Mouse (Mus musculus): ENCODE results near the gene Abca8b.
"Not testable (repeated sequence)": the region's sequence is repeated elsewhere in the genome, so short reads cannot be mapped to it uniquely, and the experiment has no call there.

Gene Abca8b

DNA sequence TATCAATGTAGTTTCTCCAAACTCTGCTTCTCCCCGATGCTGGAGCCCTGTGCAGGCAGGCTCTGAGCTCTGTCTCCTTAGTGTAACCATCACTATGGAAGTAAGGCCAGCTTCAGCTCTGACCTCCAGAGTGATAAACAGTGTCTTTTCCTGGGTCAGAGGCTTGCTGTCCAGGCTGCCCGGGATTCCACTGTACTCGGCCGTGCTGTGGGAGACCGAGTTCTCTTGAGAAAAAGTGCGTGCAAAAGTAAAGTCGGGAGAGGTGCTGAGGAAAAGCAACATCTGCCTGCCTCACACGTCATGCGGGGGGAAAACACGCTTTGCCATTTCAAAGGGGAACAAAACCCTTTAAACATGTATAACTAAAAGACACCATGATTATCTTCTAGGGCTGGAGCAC, 79.0 kb downstream of the Abca8b start:
- DNase-seq (ENCODE audit: low read depth, low spot score) = no peak

DNA sequence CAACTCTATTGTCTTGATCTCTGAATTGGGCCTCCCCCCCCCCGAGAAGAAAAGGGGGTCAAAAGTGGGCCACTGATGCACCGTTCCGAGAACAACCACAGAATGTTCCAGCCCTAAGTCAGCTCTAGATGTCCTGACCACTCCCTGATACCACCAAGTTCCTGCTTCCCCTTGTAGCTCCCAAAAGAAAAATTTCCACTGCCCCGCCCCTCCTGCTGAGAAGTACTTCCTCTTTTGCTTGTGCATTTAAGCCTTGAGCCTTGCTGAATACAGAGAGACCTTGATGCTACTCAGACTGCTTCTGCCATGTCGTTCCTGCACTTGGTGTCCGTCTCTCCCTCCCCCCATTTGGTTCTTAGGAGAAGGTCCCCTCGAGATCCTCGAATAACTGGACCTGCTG, 82.5 kb downstream of the Abca8b start:
- not testable (repeated sequence) for DNase-seq (ENCODE audit: low read depth, low spot score)

DNA sequence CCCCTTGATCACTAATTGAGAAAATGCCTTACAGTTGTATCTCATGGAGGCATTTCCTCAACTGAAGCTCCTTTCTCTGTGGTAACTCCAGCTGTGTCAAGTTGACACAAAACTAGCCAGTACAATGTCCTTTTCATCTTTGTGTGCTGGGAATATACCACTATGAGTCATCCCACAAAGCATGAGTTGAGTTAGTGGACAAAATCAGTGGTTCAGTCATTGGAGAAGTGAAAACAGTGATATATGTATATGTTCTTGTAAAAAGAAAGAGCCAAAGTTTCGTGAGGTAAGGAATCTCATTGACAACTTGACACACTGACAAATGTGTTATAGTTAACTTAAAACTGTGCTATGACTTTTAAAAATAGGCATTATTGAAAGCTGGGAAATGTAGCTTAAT, 83.5 kb downstream of the Abca8b start:
- not testable (repeated sequence) for DNase-seq (ENCODE audit: low read depth, low spot score)

DNA sequence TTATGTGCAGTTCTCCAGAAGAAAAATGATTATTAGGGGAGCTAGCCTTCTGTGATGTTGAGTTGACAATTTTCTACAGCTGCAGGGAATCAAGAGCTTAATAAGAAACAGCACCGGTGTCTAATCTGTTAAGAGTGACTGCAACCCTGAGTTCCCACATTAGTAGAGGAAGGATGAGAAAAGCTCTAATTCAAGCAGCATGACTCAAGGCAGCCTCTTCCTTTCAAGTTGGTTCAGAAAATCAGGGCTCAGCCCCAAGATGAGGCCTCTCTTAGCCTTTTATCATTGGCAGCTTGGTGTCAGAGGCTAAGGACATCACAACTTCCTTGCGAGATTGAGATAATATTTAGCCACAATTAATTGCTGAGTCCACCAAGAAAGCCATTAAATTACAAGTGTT, 85.8 kb downstream of the Abca8b start:
- peak; percentile 45 for DNase-seq (ENCODE audit: low read depth, low spot score)

DNA sequence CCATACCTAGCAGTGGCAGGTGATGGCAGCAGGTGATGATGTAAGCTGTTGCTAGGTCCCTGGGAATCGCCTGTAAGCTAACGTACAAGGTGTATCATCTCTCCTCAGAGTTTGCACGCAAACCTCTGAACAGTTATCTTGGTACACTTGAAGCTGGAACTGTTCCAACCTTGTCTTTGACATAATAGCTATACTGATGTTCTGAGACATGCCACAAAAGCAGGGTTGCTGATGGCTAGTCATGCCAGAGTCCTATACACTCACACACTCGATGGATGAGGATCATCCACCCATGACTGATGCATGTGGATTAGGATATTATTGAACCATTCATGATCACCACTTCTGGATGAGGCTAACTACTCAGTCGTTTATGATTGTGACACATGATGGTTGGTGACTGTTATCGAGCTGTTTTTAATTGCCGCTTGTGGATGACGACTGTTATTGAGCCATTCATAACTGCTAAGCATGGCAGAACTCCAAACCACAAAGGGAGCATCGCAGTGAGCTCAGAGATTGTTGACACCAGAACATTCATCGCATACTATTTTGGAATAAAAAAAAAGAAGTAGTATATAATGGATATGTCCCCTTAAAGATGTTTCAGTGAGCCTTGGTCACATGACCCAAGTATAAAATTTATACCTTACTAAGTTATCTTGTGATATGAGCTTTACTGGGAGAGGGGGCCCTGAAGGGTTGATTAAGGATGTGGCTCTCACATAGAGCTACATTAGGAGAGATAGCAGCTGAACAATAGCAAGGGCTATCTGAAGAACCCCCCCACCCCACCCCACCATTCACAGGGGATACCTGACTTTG, 87.2 kb downstream of the Abca8b start:
- no peak for DNase-seq (ENCODE audit: low read depth, low spot score)

DNA sequence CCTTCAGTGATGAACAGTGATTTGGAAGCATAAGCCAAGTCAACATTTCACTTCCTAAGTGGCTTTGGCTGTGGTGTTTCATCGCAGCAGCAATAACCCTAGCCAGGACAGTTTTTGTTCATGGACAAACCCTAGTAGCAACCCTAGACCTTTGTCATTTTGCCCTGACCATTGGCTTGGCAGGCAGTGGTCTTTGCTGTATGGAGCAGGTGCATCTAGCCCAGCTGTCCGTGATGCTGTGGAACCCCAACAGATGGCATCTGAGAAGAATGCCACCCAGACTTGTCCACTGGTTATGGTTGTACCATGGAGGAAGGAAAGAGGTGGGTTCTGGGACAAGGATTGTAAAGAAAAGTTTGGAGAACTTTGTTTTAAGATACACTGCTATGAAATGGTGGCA, 88.1 kb downstream of the Abca8b start:
- no peak for DNase-seq (ENCODE audit: low read depth, low spot score)

DNA sequence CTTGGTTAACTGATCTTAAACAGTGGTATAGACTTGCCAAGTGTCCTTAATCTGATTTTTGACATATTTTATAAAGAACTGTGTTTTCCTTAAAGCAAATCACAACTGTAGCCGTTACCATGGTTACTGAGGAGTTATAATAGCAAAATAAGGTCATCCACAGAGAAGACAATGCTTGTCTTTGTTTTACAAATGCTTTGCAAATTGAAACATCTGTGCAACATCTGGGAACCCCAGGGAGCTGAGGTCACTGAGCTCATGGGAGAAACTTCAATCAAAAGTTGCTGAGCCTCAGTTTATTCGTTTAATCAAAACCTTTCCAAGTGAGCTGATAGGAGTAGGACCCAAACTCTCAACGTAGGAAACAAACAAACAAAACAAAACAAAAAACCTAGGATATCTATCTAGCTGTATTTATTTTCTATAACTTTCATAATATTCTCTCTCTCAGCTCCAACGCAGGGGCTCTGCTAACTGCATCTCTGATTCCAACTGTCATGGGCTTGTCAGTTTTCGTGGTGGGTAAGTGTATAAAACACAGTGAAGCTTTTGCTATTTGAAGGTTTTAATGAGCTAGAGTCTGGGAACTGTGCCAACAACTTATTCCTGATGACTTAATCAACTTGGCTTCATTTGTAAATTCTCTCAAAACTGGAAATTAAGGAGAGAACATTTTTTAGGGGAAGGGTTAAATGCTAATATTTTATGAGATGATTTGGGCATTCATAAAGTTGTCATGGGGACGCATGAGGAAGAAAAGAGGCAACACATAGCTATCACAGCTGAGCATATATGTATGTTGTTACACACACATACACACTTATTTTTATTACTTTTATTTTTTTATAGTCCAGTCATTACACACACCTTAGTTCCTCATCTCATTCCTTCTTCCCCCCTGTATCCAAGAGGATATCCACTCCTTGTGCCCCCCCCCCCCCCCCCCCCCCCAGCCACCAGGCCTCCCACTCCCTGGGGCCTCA, 92.7 kb downstream of the Abca8b start:
- DNase-seq (ENCODE audit: low read depth, low spot score) = peak; percentile 79

DNA sequence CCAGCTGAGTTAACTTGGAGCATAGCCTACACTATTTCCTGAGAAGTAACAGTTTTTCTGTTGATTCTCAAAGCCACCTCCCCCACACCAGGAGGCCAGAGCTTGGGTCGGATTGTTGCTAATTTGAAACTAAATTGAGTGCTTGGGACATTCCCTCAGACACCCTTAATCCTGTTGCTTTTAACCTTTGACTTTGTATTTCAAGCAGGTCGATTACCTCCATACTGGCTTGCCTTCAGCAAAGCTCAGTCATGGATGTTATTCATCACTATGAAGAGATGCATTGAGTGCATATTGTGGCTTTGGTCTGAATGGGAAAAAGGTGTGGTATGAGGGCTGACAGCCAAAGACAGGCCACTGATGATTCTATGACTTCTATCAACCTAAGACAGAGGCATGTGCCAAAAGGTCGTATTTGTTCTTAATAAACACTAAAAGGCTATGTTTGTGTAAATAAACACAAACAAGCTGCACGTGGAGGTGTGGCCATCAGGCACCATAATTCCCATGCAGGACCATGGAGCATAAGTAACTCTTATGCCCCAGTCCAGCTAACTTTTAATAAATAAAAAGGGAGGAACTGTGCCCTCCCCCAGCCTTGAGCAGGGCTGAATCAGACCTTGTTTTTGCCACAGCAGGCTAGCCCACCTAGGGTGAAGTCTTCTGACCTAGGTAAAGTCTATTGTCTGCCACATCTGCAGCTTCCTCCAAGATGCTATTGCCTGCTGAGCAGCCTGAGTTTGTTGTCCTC, 95.0 kb downstream of the Abca8b start:
- no peak for DNase-seq (ENCODE audit: low read depth, low spot score)

DNA sequence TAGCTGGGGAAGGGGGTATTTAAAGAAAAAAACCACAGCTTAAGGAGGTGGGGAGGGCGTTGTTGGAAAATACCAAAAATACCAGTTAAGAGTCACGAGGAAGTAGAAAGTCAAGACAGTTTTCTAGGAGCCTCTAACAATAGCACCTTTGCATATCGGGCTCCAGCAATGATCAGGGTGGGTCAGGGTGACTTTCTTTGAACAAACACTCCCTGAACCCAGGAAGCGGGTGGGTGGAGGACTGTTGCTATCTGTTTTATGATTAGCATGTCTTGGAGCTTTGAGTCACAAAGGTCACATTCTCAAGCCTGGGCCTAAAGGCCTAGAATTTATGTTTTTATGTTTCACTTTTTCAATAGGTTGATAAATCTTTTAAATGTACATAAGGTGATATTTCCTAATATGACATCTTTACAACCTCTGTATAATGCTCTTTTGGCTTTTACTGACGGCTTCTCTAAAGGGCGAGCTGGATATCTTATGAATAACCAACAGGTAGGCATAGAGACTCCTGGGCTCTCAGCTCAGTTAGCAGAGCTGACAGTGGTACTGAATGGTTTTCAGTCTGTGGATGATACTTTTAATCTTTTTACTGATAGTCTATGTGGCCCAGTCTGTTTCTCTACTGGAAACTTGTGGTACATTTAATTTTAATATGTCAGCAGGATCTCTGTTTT, 96.7 kb downstream of the Abca8b start:
- no peak for DNase-seq (ENCODE audit: low read depth, low spot score)

DNA sequence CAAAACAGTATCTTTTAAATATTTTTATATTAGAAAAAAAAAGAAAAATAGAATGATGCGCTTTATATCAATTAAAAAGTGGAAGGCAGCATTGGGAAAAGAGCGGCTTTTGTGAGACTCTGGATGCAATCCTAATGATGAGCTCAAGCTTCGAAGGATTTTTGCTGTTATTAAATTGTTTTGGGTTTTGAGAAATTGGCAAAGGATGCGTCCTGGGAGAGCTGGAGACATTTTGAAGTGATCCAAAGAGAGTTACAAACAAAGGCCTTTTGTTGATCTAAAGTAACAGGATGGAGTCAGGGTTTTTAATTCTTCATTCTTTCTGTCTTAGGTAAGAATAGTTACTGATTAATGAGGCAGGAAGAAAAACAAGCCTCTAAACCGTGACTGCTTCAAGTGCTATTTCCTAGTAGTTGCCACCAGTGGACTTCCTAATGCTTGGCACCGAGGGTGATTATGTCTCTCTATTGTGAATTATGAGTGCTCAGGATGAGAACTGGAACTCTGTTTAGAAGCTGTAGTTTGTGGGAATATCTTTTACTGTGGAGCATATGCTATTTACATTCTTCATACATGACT, 99.6 kb downstream of the Abca8b start:
- DNase-seq (ENCODE audit: low read depth, low spot score) = no peak

DNA sequence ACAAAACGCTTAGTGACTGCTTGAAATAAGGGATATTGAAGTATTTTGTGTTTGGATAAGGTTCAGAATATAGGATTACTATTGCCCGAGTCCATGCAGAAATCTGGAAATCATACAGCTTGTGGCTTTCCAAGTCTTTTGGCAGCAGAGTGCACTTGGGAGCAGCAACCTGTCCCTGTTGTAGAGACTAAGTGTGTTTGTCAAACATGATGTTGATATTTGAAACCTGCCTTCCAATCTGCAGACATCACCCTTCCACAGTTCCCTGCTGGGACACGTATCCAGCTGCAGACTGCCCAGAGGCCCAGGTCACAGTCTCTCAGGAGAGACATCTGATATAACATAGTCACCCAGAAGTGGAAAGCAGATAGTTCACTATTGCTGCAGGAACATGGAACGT, 100.1 kb downstream of the Abca8b start:
- no peak for DNase-seq (ENCODE audit: low read depth, low spot score)

DNA sequence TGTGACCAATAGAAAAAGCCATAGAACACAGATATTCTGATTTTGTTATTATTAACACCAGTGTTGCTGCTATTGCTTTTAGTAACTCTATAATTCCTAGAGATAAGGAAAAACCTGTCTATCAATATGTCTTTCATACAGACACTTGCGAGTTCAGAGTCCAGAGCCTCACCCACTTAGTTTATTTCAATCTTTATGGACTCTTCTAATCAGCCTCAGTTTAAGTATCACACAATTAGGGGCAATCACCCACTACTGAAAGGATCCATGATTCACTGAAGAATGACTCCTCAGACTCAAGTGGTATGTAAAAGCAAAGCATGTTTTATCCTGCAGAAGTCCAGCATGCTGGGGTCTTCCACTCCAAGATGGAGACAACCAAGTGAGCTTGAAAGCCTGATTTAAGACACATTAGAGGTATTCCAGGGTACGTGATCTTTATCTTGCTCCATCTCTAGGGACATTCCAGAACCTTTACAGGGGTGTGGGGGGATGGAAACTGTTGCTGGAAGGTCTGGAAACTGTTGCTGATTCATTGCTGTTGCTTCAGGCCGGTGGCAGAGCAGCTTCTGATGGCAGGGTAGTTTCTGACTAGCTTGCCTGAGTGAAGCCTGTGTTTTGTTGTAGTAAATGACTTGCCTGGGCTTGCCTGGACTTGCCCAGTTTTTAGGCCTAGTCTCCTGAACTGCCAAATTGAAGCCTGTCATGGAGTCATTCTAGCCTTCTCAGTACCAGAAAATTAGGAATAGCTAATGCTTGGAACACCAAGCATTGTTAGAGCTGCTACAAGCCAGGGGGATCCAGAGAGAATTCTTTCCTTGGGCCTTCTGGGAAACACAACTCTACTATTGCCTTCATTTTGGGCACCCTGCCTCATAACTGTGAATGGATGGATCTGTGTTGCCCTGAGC, 101.5 kb downstream of the Abca8b start:
- no peak for DNase-seq (ENCODE audit: low read depth, low spot score)

DNA sequence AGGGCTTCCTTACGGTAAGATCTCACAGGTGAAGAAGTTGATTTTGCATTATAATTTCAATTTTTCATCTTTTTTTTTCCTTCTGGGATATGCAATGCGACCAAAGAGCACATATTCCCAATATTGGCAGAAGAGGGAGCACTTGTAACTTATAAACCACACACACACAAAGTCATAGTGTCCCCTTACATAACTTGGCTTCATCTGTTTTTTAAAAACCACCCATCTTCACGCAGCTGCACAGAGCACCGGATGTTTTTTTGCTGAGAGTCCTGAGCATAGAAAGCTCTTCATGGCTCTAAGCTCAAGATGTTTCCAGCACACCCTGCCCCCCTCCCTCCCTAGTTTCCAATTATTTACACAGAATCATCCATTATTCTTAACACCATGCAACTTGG, 103.7 kb downstream of the Abca8b start:
- peak; percentile 79 for DNase-seq (ENCODE audit: low read depth, low spot score)

DNA sequence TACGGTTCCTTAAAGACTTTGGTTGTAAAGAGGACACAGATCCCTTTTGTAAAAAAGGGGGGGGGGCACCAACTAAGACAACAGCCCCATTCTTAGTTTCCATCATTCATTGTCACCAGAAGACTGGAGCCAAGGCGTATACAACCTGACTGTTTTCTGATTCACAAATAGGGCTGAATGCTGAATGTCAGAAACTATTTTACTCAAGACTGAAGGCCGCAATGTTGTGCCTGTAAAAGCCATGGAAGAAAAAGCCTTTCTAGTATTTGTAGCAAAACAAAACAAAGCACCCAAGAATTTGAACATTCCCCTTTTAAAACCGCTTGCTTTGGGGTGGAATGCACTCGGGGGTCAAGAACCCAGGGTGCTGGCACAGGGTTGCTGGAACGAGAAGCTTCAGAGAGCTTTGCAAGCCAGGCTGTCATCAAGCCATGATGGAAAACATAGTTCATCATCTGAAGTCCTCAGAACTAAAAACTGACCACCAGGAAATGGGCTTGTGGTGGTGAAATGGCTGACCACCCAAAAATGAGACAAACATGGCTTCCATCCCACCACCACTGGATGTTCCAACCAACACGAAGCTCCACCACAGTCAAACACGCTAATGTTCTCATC, 104.2 kb downstream of the Abca8b start:
- DNase-seq (ENCODE audit: low read depth, low spot score) = no peak

DNA sequence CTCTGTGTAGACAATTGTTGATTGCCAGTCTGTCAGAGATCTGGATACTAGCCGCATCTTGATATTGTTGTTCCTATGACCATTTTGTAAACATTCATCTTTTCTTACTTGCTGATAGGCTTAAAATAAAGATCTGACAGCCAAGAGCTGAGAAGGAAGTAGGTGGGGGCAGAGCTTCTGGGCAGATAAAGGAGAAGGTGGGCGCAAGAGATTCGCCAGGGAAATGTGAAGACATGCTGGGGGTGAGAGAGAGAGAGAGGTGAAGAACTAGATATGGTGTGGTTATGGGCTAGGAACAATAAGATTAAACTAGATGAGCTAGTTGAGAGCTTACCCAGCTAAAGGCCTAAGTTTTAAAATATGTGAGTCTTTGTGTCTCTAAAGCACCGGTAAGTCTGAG, 106.0 kb downstream of the Abca8b start:
- DNase-seq (ENCODE audit: low read depth, low spot score) = no peak

DNA sequence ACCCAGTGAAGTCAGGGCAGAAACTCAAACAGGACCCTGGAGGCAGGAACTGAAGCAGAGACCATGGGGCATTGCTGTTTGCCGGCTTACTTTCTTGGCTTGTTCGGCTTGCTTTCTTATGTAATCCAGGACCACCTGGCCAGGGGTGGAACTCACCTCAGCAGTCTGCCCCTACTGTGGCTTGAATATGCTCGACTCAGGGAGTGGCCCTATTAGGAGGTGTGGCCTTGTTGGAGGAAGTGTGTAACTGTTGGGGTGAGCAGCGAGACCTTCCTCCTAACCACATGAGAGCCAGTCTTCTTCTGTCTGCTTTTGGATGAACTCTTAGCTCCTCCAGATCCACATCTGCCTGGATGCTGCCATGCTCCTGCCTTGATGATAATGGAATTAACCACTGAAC, 108.9 kb downstream of the Abca8b start:
- DNase-seq (ENCODE audit: low read depth, low spot score) = no peak

DNA sequence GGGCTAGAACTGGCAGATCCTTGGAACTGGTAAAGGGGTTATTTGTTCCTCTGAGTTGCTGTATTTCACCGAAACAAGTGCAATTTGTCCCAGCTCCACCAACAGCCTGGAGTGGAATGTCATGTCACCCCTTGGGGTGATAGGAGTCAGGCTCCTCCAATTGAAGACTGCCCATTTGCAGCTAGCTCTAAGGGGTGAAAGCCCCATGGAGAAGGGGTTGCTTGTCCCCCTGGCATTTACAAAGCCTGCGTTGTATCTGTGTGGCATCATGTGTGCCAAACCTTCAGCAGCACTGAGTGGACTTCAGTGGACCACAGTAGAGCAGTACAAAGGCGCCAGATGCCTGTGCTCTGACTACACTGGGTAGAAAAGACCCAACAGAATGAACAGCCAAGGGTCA, 110.1 kb downstream of the Abca8b start:
- DNase-seq (ENCODE audit: low read depth, low spot score) = no peak

DNA sequence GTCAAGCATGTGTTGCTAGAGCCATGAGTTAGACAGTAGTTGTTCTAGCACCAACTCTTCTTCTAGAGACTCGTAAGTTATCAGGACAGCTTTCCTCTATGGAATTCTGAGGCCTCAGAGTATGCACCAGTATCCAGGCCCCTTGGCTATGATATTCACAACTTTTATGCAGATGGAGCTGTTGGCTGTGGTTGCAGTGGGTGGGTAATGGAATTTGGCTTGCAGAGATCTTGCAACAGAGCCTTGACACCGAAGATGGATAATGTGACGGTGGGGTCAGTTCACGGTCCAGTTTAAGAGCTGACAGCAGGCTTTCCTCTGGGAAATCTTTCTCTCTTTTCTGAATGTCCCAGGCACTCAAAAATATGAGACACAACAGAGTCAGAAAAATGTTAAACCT, 110.8 kb downstream of the Abca8b start:
- no peak for DNase-seq (ENCODE audit: low read depth, low spot score)

DNA sequence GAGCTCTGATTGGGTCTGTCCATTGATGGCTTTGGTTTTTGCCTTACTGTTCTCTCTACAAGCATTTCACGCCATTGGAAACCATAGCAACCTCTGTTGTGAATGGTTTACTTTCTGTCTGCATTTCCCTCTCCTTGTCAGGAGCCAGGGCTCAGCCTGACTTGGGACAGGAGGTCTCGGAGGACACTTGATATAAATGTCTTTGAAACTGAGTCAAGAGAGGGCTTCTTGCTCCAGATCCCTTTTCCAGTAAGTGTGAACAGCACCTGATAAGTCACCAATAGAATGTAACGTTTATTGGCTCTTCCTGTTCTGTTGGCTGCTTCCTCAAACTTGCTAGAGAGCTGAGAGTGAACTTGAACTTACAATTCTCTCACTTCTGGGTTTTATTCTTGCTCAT, 111.5 kb downstream of the Abca8b start:
- DNase-seq (ENCODE audit: low read depth, low spot score) = no peak
